Mouse (Mus musculus) thymus, adult 2 months (tissue): ENCODE results near the gene C77080. TPM values are rescaled to one million over a fixed set of nuclear protein-coding genes. Genes with fewer than 3 reads are reported as not detected.
A peak's percentile ranks its signal among the peaks of the same experiment; 100 is the strongest.

Experiments
- DNase-seq: peaks from one replicate; pipeline ENCODE4 v3.0.0; 2021
- H3K27ac ChIP-seq: fragments of 200-500 bp; 2 replicates; pipeline ENCODE4 v1.5.1; 2012; ENCODE audit warnings: low read length, control low read depth; ENCODE audit not compliant: control insufficient read depth, insufficient read depth
- H3K27me3 ChIP-seq: fragments of 200-500 bp; 2 replicates; pipeline ENCODE4 v1.6.1; 2012; ENCODE audit warnings: mild to moderate bottlenecking, low read length, moderate library complexity, mixed read lengths; ENCODE audit not compliant: control insufficient read depth, insufficient read depth
- H3K36me3 ChIP-seq: fragments of 200-500 bp; 2 replicates; pipeline ENCODE4 v1.6.1; 2012; ENCODE audit warnings: mild to moderate bottlenecking, low read length, moderate library complexity; ENCODE audit not compliant: control insufficient read depth, insufficient read depth
- H3K4me1 ChIP-seq: fragments of 200-500 bp; replicated peaks from 2 replicates; pipeline ENCODE4 v1.6.1; 2012; ENCODE audit warnings: low read length; ENCODE audit not compliant: control insufficient read depth, insufficient read depth
- H3K4me3 ChIP-seq: fragments of 200-500 bp; 2 replicates; pipeline ENCODE4 v1.5.1; 2012; ENCODE audit warnings: mild to moderate bottlenecking, low read length, control low read depth, moderate library complexity; ENCODE audit not compliant: control insufficient read depth, insufficient read depth
- CTCF ChIP-seq: fragments of 200-500 bp; IDR thresholded peaks from 2 replicates; pipeline ENCODE4 v1.5.1; 2012; ENCODE audit warnings: mild to moderate bottlenecking, control low read depth, low read length, moderate library complexity, borderline replicate concordance; ENCODE audit not compliant: control insufficient read depth, poor library complexity, insufficient read depth; ENCODE audit errors: extremely low read depth
- POLR2A ChIP-seq: fragments of 200-500 bp; IDR thresholded peaks from 2 replicates; pipeline ENCODE4 v1.6.1; 2012; ENCODE audit warnings: mild to moderate bottlenecking, low read length, control low read depth, moderate library complexity; ENCODE audit not compliant: control insufficient read depth, poor library complexity, insufficient read depth; ENCODE audit errors: extremely low read depth
- WGBS: fragments of 180-500 bp; shearing (Covaris S2); methylation state at CpG from one replicate; pipeline ENCODE4 v1.1.7; 2018; 5-methylcytosine and 5-hydroxymethylcytosine counted together
- polyA plus RNA-seq: library from polyadenylated mRNA; depleted of rRNA; stranded (reverse); fragments of >200 nt; gene quantifications from 2 replicates; pipeline ENCODE4 v1.2.3, GENCODE M21; 2012

The C77080 gene
- polyA plus RNA-seq, 1 experiment, result 19.5 TPM

DNA sequence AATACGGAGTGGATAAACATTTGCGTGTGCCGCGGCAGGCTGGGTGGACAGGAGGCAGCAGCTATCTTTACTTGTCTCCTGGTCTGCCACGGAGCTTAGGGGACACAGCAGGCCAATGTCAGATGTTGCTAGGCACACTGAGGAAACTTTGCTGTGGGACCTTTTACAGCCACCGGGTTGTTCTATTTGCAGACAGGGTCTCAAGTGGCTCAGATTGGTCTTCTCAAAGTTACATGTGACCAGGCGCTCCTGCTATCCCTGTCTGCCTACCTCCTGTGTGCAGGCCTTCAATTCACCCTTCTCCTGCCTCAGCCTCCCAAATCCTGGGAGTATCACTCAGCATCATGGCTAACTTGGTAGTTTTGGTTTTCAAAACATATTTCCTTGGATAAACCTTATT lies 34.9 kb upstream of the C77080 start:
- no peak overlapping the region for H3K27ac ChIP-seq
- no peak for TF ChIP-seq CTCF
- no peak for TF ChIP-seq POLR2A
- no peaks in the 10 kb centered on the region for H3K36me3 ChIP-seq
- no peak overlapping the region for H3K4me3 ChIP-seq
- no peaks in the 10 kb centered on the region for H3K4me1 ChIP-seq
- H3K27me3 ChIP-seq, result no peaks in the 10 kb centered on the region
- WGBS, result 93% methylated on average over 7 of the region's 7 CpGs
- DNase-seq, result no peak

DNA sequence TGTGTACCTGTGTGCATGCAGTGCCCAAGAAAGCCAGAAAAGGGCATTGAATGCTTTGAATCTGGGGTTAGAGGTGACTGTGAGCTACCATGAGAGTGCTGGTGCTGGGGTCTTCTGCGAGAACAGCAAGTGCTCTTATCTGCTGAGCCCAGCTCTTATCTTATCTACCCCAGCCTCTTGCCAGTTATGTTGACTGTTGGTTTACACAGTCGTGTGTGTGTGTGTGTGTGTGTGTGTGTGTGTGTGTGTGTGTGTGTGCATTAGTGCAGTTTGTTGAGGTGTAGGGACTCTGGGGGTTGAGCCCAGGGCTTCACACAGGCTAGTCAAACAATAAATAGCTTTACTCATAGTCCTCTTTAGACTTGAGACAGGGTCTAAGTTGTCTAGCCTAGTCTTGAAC lies 34.0 kb upstream of the C77080 start:
- Histone ChIP-seq H3K4me3 (no peak overlapping the region), H3K36me3 (no peaks in the 10 kb centered on the region), H3K27me3 (no peaks in the 10 kb centered on the region), H3K4me1 (no peaks in the 10 kb centered on the region), H3K27ac (no peak overlapping the region)
- DNase-seq, result no peak
- 33% methylated on average over 2 of the region's 2 CpGs for WGBS
- TF ChIP-seq POLR2A (no peak), CTCF (no peak)

DNA sequence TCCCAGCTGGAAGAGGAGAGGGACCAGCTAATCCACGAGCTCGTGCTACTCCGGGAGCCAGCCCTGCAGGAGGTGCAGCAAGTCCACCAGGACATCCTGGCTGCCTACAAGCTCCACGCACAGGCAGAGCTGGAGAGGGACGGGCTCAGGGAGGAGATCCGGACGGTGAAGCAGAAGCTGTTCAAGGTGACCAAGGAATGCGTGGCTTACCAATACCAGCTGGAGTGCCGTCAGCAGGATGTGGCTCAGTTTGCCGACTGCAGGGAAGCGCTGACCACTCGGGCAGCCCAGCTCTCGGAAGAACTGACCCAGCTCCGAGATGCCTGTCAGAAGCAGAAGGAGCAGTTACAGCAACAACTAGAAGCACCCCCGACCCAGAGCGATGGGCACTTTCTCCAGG lies 32.5 kb upstream of the C77080 start:
- WGBS, result 87% methylated on average over 16 of the region's 16 CpGs
- no peak for DNase-seq
- TF ChIP-seq POLR2A (no peak), CTCF (no peak)

DNA sequence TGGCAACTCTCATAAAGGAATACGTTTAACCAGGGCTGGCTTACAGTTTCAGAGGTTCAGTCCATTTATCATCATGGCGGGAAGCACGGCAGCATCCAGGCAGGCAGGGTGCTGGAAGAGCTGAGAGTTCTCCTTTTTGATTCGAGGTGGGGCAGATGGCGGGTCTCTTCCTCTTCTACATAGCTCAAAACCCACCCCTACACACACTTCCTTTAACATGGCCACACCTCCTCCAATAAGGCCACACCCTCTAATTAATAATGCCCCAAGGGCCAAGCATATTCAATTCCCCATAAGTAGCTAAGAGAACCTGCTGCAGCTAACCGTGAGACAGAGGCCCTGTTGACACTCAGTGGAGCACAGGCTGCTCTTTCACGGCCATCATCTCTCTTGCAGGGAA lies 31.6 kb upstream of the C77080 start:
- no peaks in the 10 kb centered on the region for H3K36me3 ChIP-seq
- DNase-seq, result no peak
- no peaks in the 10 kb centered on the region; the same call in 1 of the 2 replicates for H3K27me3 ChIP-seq
- TF ChIP-seq CTCF, result no peak
- no peak for TF ChIP-seq POLR2A
- 80% methylated on average over 7 of the region's 7 CpGs for WGBS
- H3K4me3 ChIP-seq, result no peak overlapping the region
- no peak overlapping the region for H3K27ac ChIP-seq
- H3K4me1 ChIP-seq, result no peaks in the 10 kb centered on the region

More for the DNA sequence above, 32.5 kb upstream of the C77080 start:
- Histone ChIP-seq H3K27me3 (no peaks in the 10 kb centered on the region; the same call in 1 of the 2 replicates), H3K4me3 (no peak overlapping the region), H3K36me3 (no peaks in the 10 kb centered on the region), H3K27ac (no peak overlapping the region), H3K4me1 (no peaks in the 10 kb centered on the region)

DNA sequence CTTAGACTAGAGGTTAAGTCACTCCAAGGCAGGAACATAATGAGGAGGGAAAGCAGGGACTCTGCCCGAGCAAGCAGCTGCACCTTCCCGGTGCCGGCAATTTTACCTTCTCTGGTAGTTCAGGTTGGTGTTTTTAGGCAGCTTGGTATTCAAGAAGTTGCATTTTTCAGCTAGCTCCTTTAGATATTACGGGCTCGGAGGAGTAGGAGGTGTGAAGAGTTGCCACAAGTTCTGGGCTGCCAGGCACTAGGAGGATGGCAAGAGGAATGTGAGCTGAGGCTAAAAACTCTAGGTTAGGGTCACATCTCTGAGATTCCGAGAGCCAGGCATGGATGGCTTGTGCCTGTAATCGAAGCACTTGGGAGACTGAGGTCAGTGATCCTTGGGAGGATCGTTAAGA lies 28.5 kb upstream of the C77080 start:
- Histone ChIP-seq H3K4me3 (no peak overlapping the region), H3K36me3 (no peaks in the 10 kb centered on the region), H3K27me3 (peaks cover 13% of the 10 kb centered on the region), H3K4me1 (peaks cover 10% of the 10 kb centered on the region), H3K27ac (no peak overlapping the region)
- 94% methylated on average over 8 of the region's 8 CpGs for WGBS
- DNase-seq, result no peak
- TF ChIP-seq POLR2A (no peak), CTCF (no peak)

DNA sequence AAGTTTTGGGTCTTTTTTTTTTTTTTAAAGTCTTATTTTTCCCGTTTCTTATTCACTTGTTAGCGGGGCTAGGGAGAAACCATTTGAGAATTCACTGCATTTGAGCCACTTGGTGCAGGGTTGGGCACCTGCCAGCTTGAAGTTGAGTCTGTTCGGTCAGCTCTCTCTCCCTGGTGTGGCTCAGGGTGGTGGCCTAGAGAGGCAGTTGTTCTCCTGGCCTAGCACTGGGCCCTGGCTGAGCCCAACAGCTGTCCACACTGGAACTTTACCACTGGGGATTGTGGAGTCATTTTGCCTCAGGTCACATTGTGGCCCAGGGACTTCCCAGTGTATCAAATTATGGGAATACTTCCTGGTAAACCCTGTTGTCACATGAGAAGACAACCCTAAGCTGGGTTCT lies 26.9 kb upstream of the C77080 start:
- no peaks in the 10 kb centered on the region for H3K36me3 ChIP-seq
- no peak for DNase-seq
- 70% methylated on average over 3 of the region's 3 CpGs for WGBS
- H3K27me3 ChIP-seq, result peaks cover 13% of the 10 kb centered on the region
- TF ChIP-seq POLR2A, result no peak
- TF ChIP-seq CTCF, result no peak
- H3K27ac ChIP-seq, result no peak overlapping the region
- peaks cover 10% of the 10 kb centered on the region for H3K4me1 ChIP-seq
- H3K4me3 ChIP-seq, result no peak overlapping the region

DNA sequence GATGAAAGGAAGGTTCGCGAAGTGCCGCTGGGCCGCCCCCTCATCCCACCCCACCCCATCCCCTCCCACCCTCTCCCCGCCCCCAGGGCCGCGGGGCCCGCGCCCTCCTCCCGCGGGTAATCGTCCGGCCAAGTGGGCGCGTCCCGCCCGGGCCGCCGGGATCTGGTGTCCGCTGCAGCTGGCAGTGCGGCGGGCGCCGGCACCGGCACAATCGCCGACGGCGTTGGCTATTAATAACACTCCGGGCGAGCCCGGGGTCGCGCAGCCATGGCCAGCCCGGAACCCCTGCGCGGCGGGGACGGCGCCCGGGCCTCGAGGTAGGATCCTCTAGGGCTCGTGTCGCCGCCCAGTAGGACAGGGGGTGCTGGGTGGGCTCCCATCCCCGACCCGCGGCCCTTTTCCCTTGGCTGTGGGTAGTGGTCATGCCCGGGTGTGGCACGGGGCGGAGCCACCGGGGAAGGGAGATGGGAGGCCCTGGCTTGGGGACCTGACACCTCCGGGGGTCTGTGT lies 26.3 kb upstream of the C77080 start, which contains the start of gene Sync:
Gene Sync, plus strand, starts transcription at position 146 of the 510 bp plus-strand sequence.
- H3K27me3 ChIP-seq, result peaks cover 13% of the 10 kb centered on the region
- peaks cover 10% of the 10 kb centered on the region for H3K4me1 ChIP-seq
- no peak within 1 kb of the TSS for H3K27ac ChIP-seq
- DNase-seq, result no peak
- peak within 1 kb of the TSS; percentile 24 for H3K4me3 ChIP-seq
- WGBS, result 2% methylated on average over 52 of the region's 53 CpGs
- no peaks in the 10 kb centered on the region for H3K36me3 ChIP-seq
- TF ChIP-seq CTCF (no peak), POLR2A (no peak)
